Mouse (Mus musculus): ENCODE measurements around the gene Casp12. TPM values are rescaled to one million over a fixed set of nuclear protein-coding genes. Genes with fewer than 3 reads are reported as not detected.

Casp12 gene
- polyA plus RNA-seq, 1 experiment from 2014 or later, result not detected

- DNase-seq (ENCODE audit: low spot score) (no peak), ATAC-seq (ENCODE audit: insufficient read depth, low FRiP score, low TSS enrichment) (no peak)
- Histone ChIP-seq H3K4me2 (ENCODE audit: low read depth) (no peak overlapping the region), H3K27ac (ENCODE audit: low read depth, low read length) (no peak overlapping the region), H3K4me3 (ENCODE audit: low read depth, low read length) (no peak overlapping the region), H3K4me1 (ENCODE audit: control insufficient read depth, insufficient read depth, low read length) (no peaks in the 10 kb centered on the region), H3K36me3 (ENCODE audit: control insufficient read depth, insufficient read depth, low read length) (no peaks in the 10 kb centered on the region), H3K9me3 (ENCODE audit: control insufficient read depth, low read length) (no peaks in the 10 kb centered on the region), H3K9ac (ENCODE audit: low read length) (no peak overlapping the region), H3K27me3 (ENCODE audit: control insufficient read depth, insufficient read depth, low read length) (no peaks in the 10 kb centered on the region)
- 84% methylated on average over 1 of the region's 1 CpGs for WGBS
Measured at GRCm38 (mm10) chr9:5410988-5411568, 65.8 kb downstream of the Casp12 start.

DNA sequence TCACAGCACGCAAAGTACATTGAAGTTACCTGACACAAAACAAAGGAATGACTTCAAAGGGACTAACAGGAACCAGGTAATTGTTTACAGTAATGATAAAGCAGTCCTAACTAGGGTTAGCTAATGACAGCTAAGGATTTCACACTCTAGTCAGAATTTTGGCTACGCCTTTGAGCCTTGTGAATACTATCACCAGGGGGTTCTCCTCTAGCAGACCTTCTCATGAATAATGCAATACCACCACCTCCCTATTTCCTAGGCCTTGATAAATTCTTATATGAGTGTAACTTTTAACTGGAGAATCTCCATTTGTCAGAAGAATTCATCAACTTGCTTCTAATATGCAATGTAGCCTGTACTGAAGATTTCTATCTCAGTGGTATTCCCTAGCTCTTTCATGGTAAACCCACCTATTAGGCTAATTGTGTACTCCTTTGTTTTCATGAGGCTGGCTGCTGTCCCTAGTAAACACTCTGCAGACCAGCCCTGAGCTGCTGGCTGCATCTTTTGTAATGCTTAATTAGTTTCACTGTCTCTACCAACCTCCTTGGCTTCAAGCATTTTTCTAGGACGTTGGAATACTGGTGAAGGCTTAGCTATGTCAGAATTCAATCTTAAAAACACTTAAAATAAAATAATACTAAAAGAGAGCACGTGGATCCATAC lies 67.3 kb downstream of the Casp12 start:
- DNase-seq (ENCODE audit: low spot score) (no peak), ATAC-seq (ENCODE audit: insufficient read depth, low FRiP score, low TSS enrichment) (peak; percentile 60; the same call in 1 of the 2 replicates)
- WGBS, result 35% methylated on average over 4 of the region's 4 CpGs

DNA sequence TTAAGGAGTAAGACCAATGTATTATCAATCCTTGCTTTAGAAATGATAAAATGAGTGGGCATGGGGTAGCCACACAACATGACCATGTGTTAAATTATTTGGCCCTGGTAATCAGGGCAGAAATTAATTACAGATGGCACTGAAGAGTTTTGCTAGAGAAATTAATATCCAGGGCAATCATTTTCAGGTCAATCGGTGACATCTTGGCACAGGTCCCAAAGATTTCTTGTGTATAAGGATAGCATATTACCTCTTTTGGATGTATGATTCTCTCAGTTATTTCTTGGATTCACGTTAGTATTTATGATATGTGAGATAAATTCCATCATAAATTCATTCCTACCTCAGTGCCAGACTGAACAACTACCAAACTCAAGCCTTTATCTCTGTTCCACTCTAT lies 72.6 kb downstream of the Casp12 start:
- H3K36me3 ChIP-seq (ENCODE audit: control insufficient read depth, insufficient read depth, low read length), result no peaks in the 10 kb centered on the region
- H3K9ac ChIP-seq (ENCODE audit: low read length), result no peak overlapping the region
- no peak overlapping the region for H3K4me3 ChIP-seq (ENCODE audit: low read depth, low read length)
- no peaks in the 10 kb centered on the region for H3K4me1 ChIP-seq (ENCODE audit: control insufficient read depth, insufficient read depth, low read length)
- H3K9me3 ChIP-seq (ENCODE audit: control insufficient read depth, low read length), result no peaks in the 10 kb centered on the region
- no peak overlapping the region for H3K4me2 ChIP-seq (ENCODE audit: low read depth)
- no peaks in the 10 kb centered on the region for H3K27me3 ChIP-seq (ENCODE audit: control insufficient read depth, insufficient read depth, low read length)
- H3K27ac ChIP-seq (ENCODE audit: low read depth, low read length), result no peak overlapping the region
- no peak for DNase-seq (ENCODE audit: low spot score)
- WGBS, result 68% methylated on average over 2 of the region's 2 CpGs
- ATAC-seq (ENCODE audit: insufficient read depth, low FRiP score, low TSS enrichment), result no peak

More for the DNA sequence above, 67.3 kb downstream of the Casp12 start:
- no peaks in the 10 kb centered on the region for H3K9me3 ChIP-seq (ENCODE audit: control insufficient read depth, low read length)
- H3K4me1 ChIP-seq (ENCODE audit: control insufficient read depth, insufficient read depth, low read length), result no peaks in the 10 kb centered on the region
- H3K4me2 ChIP-seq (ENCODE audit: low read depth), result no peak overlapping the region
- no peak overlapping the region for H3K4me3 ChIP-seq (ENCODE audit: low read depth, low read length)
- no peak overlapping the region for H3K9ac ChIP-seq (ENCODE audit: low read length)
- no peaks in the 10 kb centered on the region for H3K36me3 ChIP-seq (ENCODE audit: control insufficient read depth, insufficient read depth, low read length)
- no peaks in the 10 kb centered on the region for H3K27me3 ChIP-seq (ENCODE audit: control insufficient read depth, insufficient read depth, low read length)
- no peak overlapping the region for H3K27ac ChIP-seq (ENCODE audit: low read depth, low read length)

Other genes with a start within 250 kb of the Casp12 start
- gene Casp1, start 46.9 kb upstream of the Casp12 start, polyA plus RNA-seq (2014; fragmentation: Nextera tagmentation; extraction: Ambion mirVana), result 0.22 and 0.65 TPM in 2 replicates
- gene Casp4, start 36.6 kb upstream of the Casp12 start, polyA plus RNA-seq (2014; fragmentation: Nextera tagmentation; extraction: Ambion mirVana), result not detected in 2 replicates